Mouse (Mus musculus): ENCODE results near the gene Nxnl2.

DNA sequence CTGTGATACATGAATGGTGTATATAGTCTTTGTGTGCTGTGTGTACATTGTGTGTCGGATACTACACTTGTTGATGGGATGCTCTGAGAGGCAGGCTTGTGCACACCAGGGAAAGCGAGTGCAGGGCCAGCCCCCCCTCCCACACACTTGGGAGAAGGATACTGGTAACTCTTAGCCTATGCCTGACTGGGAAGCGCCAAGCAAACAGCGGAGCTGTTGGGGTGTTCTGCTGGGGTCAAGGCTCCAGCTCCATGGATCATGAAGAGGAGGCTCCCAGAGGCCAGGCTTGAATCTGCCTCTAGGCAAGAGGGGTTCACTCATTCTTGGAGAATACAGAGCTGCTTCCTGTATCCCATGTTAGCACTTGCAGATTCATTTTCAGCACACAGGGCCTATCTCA lies 50.1 kb downstream of the Nxnl2 start:
- TF ChIP-seq GATA1 (IDR thresholded peaks at IDR 0.05; ENCODE audit: low read length), result no peak
- TF ChIP-seq TAL1 (IDR thresholded peaks at IDR 0.05; ENCODE audit: low read length), result no peak
